Mouse (Mus musculus) adrenal gland, adult 2 months (tissue): ENCODE measurements around the gene Olfr1036. TPM values are rescaled to one million over a fixed set of nuclear protein-coding genes. Genes with fewer than 3 reads are reported as not detected.
"Not testable (repeated sequence)": the region's sequence is repeated elsewhere in the genome, so short reads cannot be mapped to it uniquely, and the experiment has no call there.

Source experiments
- DNase-seq: peaks from one replicate; pipeline ENCODE4 v3.0.0; 2021
- long read RNA-seq: library from polyadenylated mRNA; stranded (forward); transcript quantifications from one replicate; pipeline ENCODE4 v2.0.0, GENCODE M21; 2021
- polyA plus RNA-seq: library from polyadenylated mRNA; depleted of rRNA; stranded (reverse); fragments of >200 nt; gene quantifications from 2 replicates; pipeline ENCODE4 v1.2.3, GENCODE M21; 2012; rRNA removed
- total RNA-seq, 2 experiments: library from RNA; stranded (reverse); gene quantifications; 2 replicates each; pipeline ENCODE4 v1.2.3; 2021

The Olfr1036 gene
- not detected for total RNA-seq
- not detected in 2 replicates for polyA plus RNA-seq
- long read RNA-seq: 0 reads

DNA sequence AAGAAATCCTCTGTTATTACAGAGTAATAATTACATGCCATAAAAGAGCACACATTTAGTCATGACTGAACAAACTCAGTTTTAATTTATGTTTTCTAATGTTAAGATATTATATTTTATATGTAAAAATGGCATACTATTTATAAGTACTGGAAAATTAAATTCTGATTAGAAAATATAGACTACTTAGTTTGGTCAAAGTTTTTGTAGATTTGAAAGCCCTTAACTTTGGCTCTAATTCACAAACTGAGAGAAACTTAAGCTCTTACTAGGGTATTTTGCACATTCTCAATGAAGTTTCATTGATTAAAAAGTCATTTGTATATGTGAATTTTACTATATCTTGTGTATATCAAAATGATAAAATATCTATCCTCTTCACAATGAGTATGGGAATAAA lies at the start of gene Olfr1036:
TSS of gene Olfr1036 (plus strand) at position 301 of the 400 bp plus-strand sequence.
- not testable (repeated sequence) for DNase-seq

DNA sequence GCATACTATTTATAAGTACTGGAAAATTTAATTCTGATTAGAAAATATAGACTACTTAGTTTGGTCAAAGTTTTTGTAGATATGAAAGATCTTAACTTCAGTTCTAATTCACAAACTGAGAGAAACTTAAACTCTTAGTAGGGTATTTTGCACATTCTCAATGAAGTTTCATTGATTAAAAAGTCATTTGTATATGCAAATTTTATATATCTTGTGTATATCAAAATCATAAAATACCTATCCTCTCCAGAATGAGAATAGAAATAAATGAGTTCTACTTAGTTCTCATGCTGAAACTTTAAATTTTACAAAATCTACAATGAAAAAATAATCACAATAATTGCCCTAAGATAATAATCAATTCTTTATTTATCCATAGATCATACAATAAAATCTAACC lies 28.2 kb upstream of the Olfr1036 start, which contains the start of gene Olfr1034:
TSS of gene Olfr1034 (plus strand) at position 301 of the 400 bp plus-strand sequence.
- DNase-seq: no peak

DNA sequence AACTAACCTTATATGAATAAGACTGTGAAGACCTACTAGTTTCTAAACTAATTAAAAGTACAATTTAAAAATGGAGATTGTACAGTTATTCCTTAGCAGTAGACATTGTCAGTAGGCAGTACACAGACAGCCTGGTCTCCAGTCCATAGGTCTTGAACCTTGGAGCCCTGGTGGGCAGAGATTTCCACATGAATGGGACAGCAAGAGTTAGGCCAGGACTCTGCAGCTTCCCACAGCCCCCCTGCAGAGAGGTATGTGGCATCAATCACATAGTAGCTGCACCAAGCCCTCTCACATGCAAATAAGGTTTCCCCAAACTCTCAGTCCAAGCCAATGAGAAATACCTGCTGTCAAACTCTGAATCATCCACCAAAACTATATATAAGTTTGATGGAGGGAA lies 23.0 kb upstream of the Olfr1036 start:
- not testable (repeated sequence) for DNase-seq

DNA sequence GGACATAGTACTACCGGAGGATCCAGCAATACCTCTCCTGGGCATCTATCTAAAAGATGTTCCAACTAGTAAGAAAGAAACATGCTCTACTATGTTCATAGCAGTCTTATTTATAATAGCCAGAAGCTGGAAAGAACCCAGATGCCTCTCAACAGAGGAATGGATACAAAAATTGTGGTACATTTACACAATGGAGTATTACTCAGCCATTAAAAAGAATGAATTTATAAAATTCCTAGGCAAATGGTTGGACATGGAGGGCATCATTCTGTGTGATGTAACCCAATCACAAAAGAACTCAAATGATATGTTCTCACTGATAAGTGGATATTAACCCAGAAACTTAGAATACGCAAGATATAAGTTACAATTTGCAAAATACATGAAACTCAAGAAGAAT lies 10.0 kb upstream of the Olfr1036 start:
- DNase-seq: not testable (repeated sequence)

DNA sequence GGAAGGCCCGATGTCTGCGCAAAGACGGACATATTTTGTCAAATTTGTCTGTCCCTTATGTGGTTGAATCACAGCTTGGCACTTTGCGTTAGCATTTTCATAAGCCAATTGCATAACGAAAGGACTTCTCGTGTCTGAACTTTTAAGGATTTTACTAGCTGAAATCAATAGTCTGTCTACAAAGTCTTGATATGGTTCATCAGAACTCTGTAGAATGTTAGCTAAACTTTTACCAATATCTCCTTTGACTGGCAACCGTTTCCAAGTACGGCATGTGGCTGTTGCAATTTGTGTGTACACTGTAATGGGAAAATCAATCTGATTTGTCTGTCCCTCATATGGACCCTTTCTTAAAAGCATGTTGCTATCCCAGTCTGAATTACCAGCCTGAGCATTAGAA lies 3.6 kb upstream of the Olfr1036 start:
- DNase-seq: no peak

DNA sequence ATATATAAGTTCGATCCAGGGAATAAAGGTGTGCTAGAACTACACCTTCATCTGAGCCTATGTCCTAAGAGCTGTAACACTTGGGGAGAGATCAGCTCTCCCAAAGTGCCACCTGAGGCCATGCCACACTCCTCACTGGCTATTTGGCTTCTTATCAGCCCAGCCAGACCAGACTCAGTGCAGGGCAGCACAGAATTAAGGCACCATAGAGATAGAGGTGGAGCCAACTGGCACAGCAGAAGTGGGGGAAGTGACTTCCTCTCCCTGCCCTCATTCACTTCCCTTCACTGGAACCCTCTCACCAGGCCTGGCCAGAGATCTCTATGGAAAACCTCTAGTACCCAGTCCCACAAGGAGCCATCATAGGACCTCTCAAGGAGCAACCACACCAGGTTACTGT lies 6.7 kb downstream of the Olfr1036 start:
- DNase-seq: not testable (repeated sequence)

DNA sequence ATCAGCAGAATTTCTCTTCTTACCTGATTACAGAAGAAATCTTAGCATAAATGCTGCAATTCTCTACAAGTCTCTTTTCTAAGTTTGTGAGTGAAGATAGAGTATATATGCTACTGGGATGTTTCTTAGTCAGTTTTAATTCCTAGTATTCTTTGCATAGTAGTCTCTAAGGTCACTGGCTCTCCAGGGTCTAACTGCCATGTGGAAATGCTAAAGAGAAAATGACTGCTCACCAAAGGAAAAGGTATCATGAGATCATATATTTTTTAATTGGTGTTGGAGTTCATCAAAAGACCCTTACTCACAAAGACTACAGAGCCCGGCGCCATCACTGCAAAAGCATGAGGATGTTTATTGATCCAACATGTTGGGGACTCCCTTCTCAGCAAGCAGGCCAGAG lies 13.5 kb downstream of the Olfr1036 start, which contains the start of gene Olfr1037:
TSS of gene Olfr1037 (minus strand) at position 101 of the 400 bp plus-strand sequence.
- no peak for DNase-seq

Other genes starting within 250 kb of the Olfr1036 start
- gene Olfr1019, start 228.5 kb upstream of the Olfr1036 start, total RNA-seq: not detected
- not detected in 2 replicates for gene Olfr1019, start 228.5 kb upstream of the Olfr1036 start, polyA plus RNA-seq
- not detected for gene Olfr1020, start 227.0 kb upstream of the Olfr1036 start, total RNA-seq
- not detected in 2 replicates for gene Olfr1020, start 227.0 kb upstream of the Olfr1036 start, polyA plus RNA-seq
- gene Olfr1022, start 205.4 kb upstream of the Olfr1036 start, total RNA-seq: not detected
- gene Olfr1022, start 205.4 kb upstream of the Olfr1036 start, polyA plus RNA-seq: not detected in 2 replicates
- not detected for gene Olfr1023, start 188.4 kb upstream of the Olfr1036 start, total RNA-seq
- not detected in 2 replicates for gene Olfr1023, start 188.4 kb upstream of the Olfr1036 start, polyA plus RNA-seq
- not detected for gene Olfr1024, start 168.9 kb upstream of the Olfr1036 start, total RNA-seq
- not detected in 2 replicates for gene Olfr1024, start 168.9 kb upstream of the Olfr1036 start, polyA plus RNA-seq
- gene Olfr1025-ps1, start 158.8 kb upstream of the Olfr1036 start, total RNA-seq: not detected
- not detected in 2 replicates for gene Olfr1025-ps1, start 158.8 kb upstream of the Olfr1036 start, polyA plus RNA-seq
- gene Olfr1026, start 152.4 kb upstream of the Olfr1036 start, total RNA-seq: not detected
- gene Olfr1026, start 152.4 kb upstream of the Olfr1036 start, polyA plus RNA-seq: not detected in 2 replicates
- gene Olfr1028, start 123.6 kb upstream of the Olfr1036 start, total RNA-seq: not detected
- not detected in 2 replicates for gene Olfr1028, start 123.6 kb upstream of the Olfr1036 start, polyA plus RNA-seq
- not detected for gene Olfr1029, start 100.1 kb upstream of the Olfr1036 start, total RNA-seq
- 0.09 TPM in 1 of 2 replicates, not detected in the other for gene Olfr1029, start 100.1 kb upstream of the Olfr1036 start, polyA plus RNA-seq
- gene Olfr1030, start 94.7 kb upstream of the Olfr1036 start, total RNA-seq: under 1 TPM in 1 of 2 experiments, not detected in 1; 0.09 TPM
- not detected in 2 replicates for gene Olfr1030, start 94.7 kb upstream of the Olfr1036 start, polyA plus RNA-seq
- not detected for gene Olfr1031, start 83.7 kb upstream of the Olfr1036 start, total RNA-seq
- gene Olfr1031, start 83.7 kb upstream of the Olfr1036 start, polyA plus RNA-seq: not detected in 2 replicates
- not detected for gene Olfr1032, start 68.5 kb upstream of the Olfr1036 start, total RNA-seq
- not detected in 2 replicates for gene Olfr1032, start 68.5 kb upstream of the Olfr1036 start, polyA plus RNA-seq
- gene Olfr1033, start 53.4 kb upstream of the Olfr1036 start, total RNA-seq: 1 to 10 TPM; 3.4 to 4.4 TPM
- 0.19 and 0.42 TPM in 2 replicates for gene Olfr1033, start 53.4 kb upstream of the Olfr1036 start, polyA plus RNA-seq
- gene Olfr1034, start 28.1 kb upstream of the Olfr1036 start, total RNA-seq: under 1 TPM; 0.10 to 0.52 TPM
- gene Olfr1034, start 28.1 kb upstream of the Olfr1036 start, polyA plus RNA-seq: 0.07 TPM in 2 replicates
- not detected for gene Olfr1037, start 13.4 kb downstream of the Olfr1036 start, total RNA-seq
- not detected in 2 replicates for gene Olfr1037, start 13.4 kb downstream of the Olfr1036 start, polyA plus RNA-seq
- not detected for gene Olfr1039, start 61.9 kb downstream of the Olfr1036 start, total RNA-seq
- gene Olfr1039, start 61.9 kb downstream of the Olfr1036 start, polyA plus RNA-seq: not detected in 2 replicates
- not detected for gene Olfr1040, start 72.7 kb downstream of the Olfr1036 start, total RNA-seq
- not detected in 2 replicates for gene Olfr1040, start 72.7 kb downstream of the Olfr1036 start, polyA plus RNA-seq
- not detected for gene Olfr1042, start 87.8 kb downstream of the Olfr1036 start, total RNA-seq
- gene Olfr1042, start 87.8 kb downstream of the Olfr1036 start, polyA plus RNA-seq: not detected in 2 replicates
- gene Olfr1043, start 93.5 kb downstream of the Olfr1036 start, total RNA-seq: not detected
- not detected in 2 replicates for gene Olfr1043, start 93.5 kb downstream of the Olfr1036 start, polyA plus RNA-seq
- not detected for gene Olfr1044, start 103.8 kb downstream of the Olfr1036 start, total RNA-seq
- gene Olfr1044, start 103.8 kb downstream of the Olfr1036 start, polyA plus RNA-seq: not detected in 2 replicates
- gene Olfr52, start 111.7 kb downstream of the Olfr1036 start, total RNA-seq: not detected
- not detected in 2 replicates for gene Olfr52, start 111.7 kb downstream of the Olfr1036 start, polyA plus RNA-seq
- gene Olfr1045, start 129.0 kb downstream of the Olfr1036 start, total RNA-seq: not detected
- not detected in 2 replicates for gene Olfr1045, start 129.0 kb downstream of the Olfr1036 start, polyA plus RNA-seq
- gene Olfr1046, start 145.3 kb downstream of the Olfr1036 start, total RNA-seq: not detected
- not detected in 2 replicates for gene Olfr1046, start 145.3 kb downstream of the Olfr1036 start, polyA plus RNA-seq
- not detected for gene Olfr1047, start 157.4 kb downstream of the Olfr1036 start, total RNA-seq
- gene Olfr1047, start 157.4 kb downstream of the Olfr1036 start, polyA plus RNA-seq: not detected in 2 replicates
- gene Olfr1048, start 166.3 kb downstream of the Olfr1036 start, total RNA-seq: not detected
- not detected in 2 replicates for gene Olfr1048, start 166.3 kb downstream of the Olfr1036 start, polyA plus RNA-seq
- not detected for gene Olfr1049, start 184.3 kb downstream of the Olfr1036 start, total RNA-seq
- gene Olfr1049, start 184.3 kb downstream of the Olfr1036 start, polyA plus RNA-seq: not detected in 2 replicates
- gene Olfr1051, start 205.1 kb downstream of the Olfr1036 start, total RNA-seq: not detected
- gene Olfr1051, start 205.1 kb downstream of the Olfr1036 start, polyA plus RNA-seq: not detected in 2 replicates
- gene Olfr1052, start 218.5 kb downstream of the Olfr1036 start, total RNA-seq: not detected
- not detected in 2 replicates for gene Olfr1052, start 218.5 kb downstream of the Olfr1036 start, polyA plus RNA-seq
- gene Olfr1053, start 241.3 kb downstream of the Olfr1036 start, total RNA-seq: not detected
- not detected in 2 replicates for gene Olfr1053, start 241.3 kb downstream of the Olfr1036 start, polyA plus RNA-seq